Mouse (Mus musculus) MEL (cell line): ENCODE data around the gene Chst15. TPM values are rescaled to one million over a fixed set of nuclear protein-coding genes. Genes with fewer than 3 reads are reported as not detected.

Source experiments
- DNase-seq: peaks from one replicate; pipeline ENCODE4 v3.0.0; 2011; ENCODE audit warnings: low read depth, low spot score
- H3K27ac ChIP-seq: 2 replicates; pipeline ENCODE4 v1.5.1; 2012; ENCODE audit warnings: low read depth, mild to moderate bottlenecking, control low read depth, low read length, moderate library complexity; ENCODE audit not compliant: control insufficient read depth
- H3K27me3 ChIP-seq, 2 experiments: fragments of 150-350 bp in 1 of 2; sonication (generic) in 1 of 2; 2 replicates each; pipeline ENCODE4 v1.6.1; 2012; ENCODE audit warnings: low read length in 2 of 2, mild to moderate bottlenecking in 2 of 2, improper control_type of control experiment in 1 of 2, moderate library complexity in 1 of 2; ENCODE audit not compliant: insufficient read depth in 2 of 2, control insufficient read depth in 1 of 2
- H3K36me3 ChIP-seq, 2 experiments: 2 replicates each; pipeline ENCODE4 v1.6.1; 2012 to 2014; ENCODE audit warnings: low read length in 2 of 2, improper control_type of control experiment in 1 of 2, inconsistent platforms in 1 of 2, mild to moderate bottlenecking in 1 of 2; ENCODE audit not compliant: insufficient read depth in 2 of 2, control insufficient read depth in 1 of 2
- H3K4me1 ChIP-seq, 2 experiments: fragments of 150-350 bp in 1 of 2; sonication (generic) in 1 of 2; 2 replicates each; pipeline ENCODE4 v1.6.1; 2012; ENCODE audit warnings: low read length in 2 of 2, improper control_type of control experiment in 1 of 2, mild to moderate bottlenecking in 1 of 2; ENCODE audit not compliant: insufficient read depth in 2 of 2, control insufficient read depth in 1 of 2
- H3K4me3 ChIP-seq, 2 experiments: fragments of 150-350 bp in 1 of 2; sonication (generic) in 1 of 2; 2 replicates each; pipeline ENCODE4 v1.5.1; 2012; ENCODE audit warnings: low read depth in 2 of 2, low read length in 2 of 2, mild to moderate bottlenecking in 2 of 2, moderate library complexity in 2 of 2, control low read depth in 1 of 2, improper control_type of control experiment in 1 of 2; ENCODE audit not compliant: control insufficient read depth in 1 of 2, insufficient read depth in 1 of 2
- H3K79me2 ChIP-seq: 2 replicates; pipeline ENCODE4 v1.6.1; 2012; ENCODE audit warnings: mild to moderate bottlenecking, low read length, moderate library complexity; ENCODE audit not compliant: control insufficient read depth, poor library complexity, insufficient read depth
- H3K9ac ChIP-seq: 2 replicates; pipeline ENCODE4 v1.6.1; 2012; ENCODE audit warnings: low read depth, mild to moderate bottlenecking, control low read depth, low read length, moderate library complexity; ENCODE audit not compliant: control insufficient read depth, poor library complexity, severe bottlenecking
- H3K9me3 ChIP-seq: fragments of 150-350 bp; sonication (generic); replicated peaks from 2 replicates; pipeline ENCODE4 v1.6.1; 2012; ENCODE audit warnings: mild to moderate bottlenecking, low read length, improper control_type of control experiment, moderate library complexity; ENCODE audit not compliant: insufficient read depth
- E2F4 ChIP-seq: IDR thresholded peaks from 2 replicates; pipeline ENCODE4 v1.6.1; 2011; ENCODE audit warnings: low read depth, low read length, improper control_type of control experiment, borderline replicate concordance
- ETS1 ChIP-seq: IDR thresholded peaks from 2 replicates; pipeline ENCODE4 v1.6.1; 2012; ENCODE audit warnings: low read depth, mild to moderate bottlenecking, inconsistent platforms, low read length, improper control_type of control experiment, moderate library complexity
- GATA1 ChIP-seq: IDR thresholded peaks from 2 replicates; pipeline ENCODE4 v1.6.1; 2011; ENCODE audit warnings: low read depth, low read length, improper control_type of control experiment
- JUND ChIP-seq: IDR thresholded peaks from 2 replicates; pipeline ENCODE4 v1.6.1; 2011; ENCODE audit warnings: low read depth, mild to moderate bottlenecking, improper control_type of control experiment, low read length
- KAT2A ChIP-seq: conservative IDR thresholded peaks from 2 replicates; pipeline ENCODE4 v1.6.1; 2012; ENCODE audit warnings: low read depth, low read length, improper control_type of control experiment, inconsistent platforms
- MAX ChIP-seq: IDR thresholded peaks from 2 replicates; pipeline ENCODE4 v1.6.1; 2011; ENCODE audit warnings: low read length, improper control_type of control experiment
- MAZ ChIP-seq: IDR thresholded peaks from 2 replicates; pipeline ENCODE4 v1.6.1; 2012; ENCODE audit warnings: low read depth, mild to moderate bottlenecking, inconsistent platforms, low read length, improper control_type of control experiment
- MEF2A ChIP-seq: IDR thresholded peaks from 2 replicates; pipeline ENCODE4 v1.6.1; 2014; ENCODE audit warnings: low read depth, mild to moderate bottlenecking, inconsistent platforms, low read length, improper control_type of control experiment; ENCODE audit not compliant: poor library complexity, insufficient replicate concordance, severe bottlenecking; ENCODE audit errors: extremely low read depth
- MXI1 ChIP-seq: IDR thresholded peaks from 2 replicates; pipeline ENCODE4 v1.6.1; 2011; ENCODE audit warnings: mild to moderate bottlenecking, low read depth, low read length, improper control_type of control experiment
- NELFE ChIP-seq: IDR thresholded peaks from 2 replicates; pipeline ENCODE4 v1.6.1; 2011; ENCODE audit warnings: low read depth, low read length, improper control_type of control experiment
- POLR2A ChIP-seq, 2 experiments: IDR thresholded peaks; 2 replicates each; pipeline ENCODE4 v1.6.1; 2011 to 2012; ENCODE audit warnings: low read length in 2 of 2, mild to moderate bottlenecking in 2 of 2, control low read depth in 1 of 2, improper control_type of control experiment in 1 of 2, low read depth in 1 of 2, moderate library complexity in 1 of 2; ENCODE audit not compliant: control insufficient read depth in 1 of 2, insufficient read depth in 1 of 2, poor library complexity in 1 of 2
- RAD21 ChIP-seq: IDR thresholded peaks from 2 replicates; pipeline ENCODE4 v1.6.1; 2011; ENCODE audit warnings: mild to moderate bottlenecking, low read depth, low read length, improper control_type of control experiment
- RCOR1 ChIP-seq: IDR thresholded peaks from 2 replicates; pipeline ENCODE4 v1.6.1; 2012; ENCODE audit warnings: low read depth, mild to moderate bottlenecking, inconsistent platforms, low read length, improper control_type of control experiment
- SIN3A ChIP-seq: IDR thresholded peaks from 2 replicates; pipeline ENCODE4 v1.6.1; 2012; ENCODE audit warnings: low read length, improper control_type of control experiment, inconsistent platforms
- SMC3 ChIP-seq: IDR thresholded peaks from 2 replicates; pipeline ENCODE4 v1.6.1; 2011; ENCODE audit warnings: low read depth, low read length, improper control_type of control experiment
- TCF12 ChIP-seq: IDR thresholded peaks from 2 replicates; pipeline ENCODE4 v1.6.1; 2014; ENCODE audit warnings: low read depth, mild to moderate bottlenecking, inconsistent platforms, low read length, improper control_type of control experiment, moderate library complexity
- UBTF ChIP-seq: IDR thresholded peaks from 2 replicates; pipeline ENCODE4 v1.6.1; 2012; ENCODE audit warnings: low read depth, mild to moderate bottlenecking, inconsistent platforms, low read length, improper control_type of control experiment, moderate library complexity, borderline replicate concordance; ENCODE audit not compliant: insufficient read depth
- ZC3H11A ChIP-seq: IDR thresholded peaks from 2 replicates; pipeline ENCODE4 v1.6.1; 2012; ENCODE audit warnings: low read depth, mild to moderate bottlenecking, inconsistent platforms, low read length, improper control_type of control experiment
- polyA plus RNA-seq, 2 experiments: library from polyadenylated mRNA; stranded (reverse) in 1 of 2; unstranded in 1 of 2; fragments of >175 nt in 1 of 2; fragments of >200 nt in 1 of 2; gene quantifications; 2 replicates each; pipeline versions ENCODE4 v1.2.1 to v1.2.4; 2012; ENCODE audit warnings: low replicate concordance in 2 of 2, low read depth in 1 of 2; ENCODE audit not compliant: insufficient read length in 2 of 2, insufficient read depth in 1 of 2, missing spikeins in 1 of 2
- total RNA-seq: library from RNA; depleted of rRNA; stranded (reverse); fragments of 300-350 nt; gene quantifications from 2 replicates; pipeline ENCODE4 v1.2.3, GENCODE M21; 2012

Chst15 gene
- total and polyA plus RNA-seq, 3 experiments = 14.9 to 18.1 TPM; not detected in 1

DNA sequence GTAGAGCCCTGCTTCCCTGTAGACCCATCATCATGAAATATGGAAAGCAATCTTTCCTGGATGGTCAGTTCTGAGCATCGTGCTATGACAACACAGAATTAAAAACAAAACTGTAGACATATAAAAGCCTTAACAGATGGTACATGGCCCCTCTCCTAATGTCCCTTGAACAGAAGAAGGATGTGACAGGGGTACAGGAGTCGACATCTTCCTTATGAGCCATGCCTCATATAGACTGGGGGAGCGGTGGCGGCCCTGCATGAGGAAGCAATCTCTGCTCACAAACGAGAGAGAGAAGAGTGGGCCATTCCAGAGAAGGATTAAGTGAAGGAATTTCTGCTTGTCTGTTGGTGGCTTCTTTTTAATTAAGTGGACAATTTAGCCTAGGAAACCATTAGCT is 58.8 kb downstream of the Chst15 start:
- no peak overlapping the region for H3K27ac ChIP-seq
- H3K9me3 ChIP-seq = no peaks in the 10 kb centered on the region
- peaks cover 8 to 9% of the 10 kb centered on the region in 2 experiments; a peak in 3 of 4 replicates for H3K4me1 ChIP-seq
- no peak for DNase-seq
- H3K4me3 ChIP-seq = no peak overlapping the region
- H3K9ac ChIP-seq = no peak overlapping the region
- no peaks in the 10 kb centered on the region for H3K27me3 ChIP-seq
- TF ChIP-seq NELFE (no peak), MAX (no peak), UBTF (no peak), MEF2A (no peak), RCOR1 (no peak), TCF12 (no peak), JUND (no peak), RAD21 (no peak), MXI1 (no peak), E2F4 (no peak), GATA1 (no peak), MAZ (no peak), ETS1 (no peak), SIN3A (no peak), SMC3 (no peak)
- TF ChIP-seq, all 39 proteins: peak for 0
- H3K36me3 ChIP-seq = peaks cover 3 to 9% of the 10 kb centered on the region in 2 experiments
- H3K79me2 ChIP-seq = no peaks in the 10 kb centered on the region

DNA sequence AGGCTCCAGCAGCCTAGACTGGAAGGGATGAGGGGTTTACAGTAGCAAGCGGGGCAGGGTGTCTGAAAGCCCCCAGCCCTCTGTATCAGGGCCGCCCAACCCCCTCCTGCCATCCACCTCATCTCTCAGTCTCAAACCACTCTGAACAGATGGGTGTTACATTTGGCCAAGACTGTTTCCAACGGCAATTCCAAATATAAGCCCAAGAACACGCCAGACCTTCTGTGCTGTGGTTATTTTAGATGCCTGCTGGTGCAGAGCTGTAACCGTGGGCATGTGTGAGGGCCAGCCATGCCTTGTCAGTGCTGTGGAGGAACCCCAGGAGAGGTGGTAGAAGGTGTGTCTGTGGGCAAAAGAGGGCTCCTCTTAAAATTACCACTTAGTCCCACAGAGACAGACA is 63.5 kb downstream of the Chst15 start:
- H3K36me3 ChIP-seq = peaks cover 0 to 7% of the 10 kb centered on the region in 2 experiments; a peak in 1 of 4 replicates
- H3K9me3 ChIP-seq = no peaks in the 10 kb centered on the region
- no peak overlapping the region for H3K27ac ChIP-seq
- H3K4me3 ChIP-seq = no peak overlapping the region
- DNase-seq = no peak
- no peaks in the 10 kb centered on the region for H3K27me3 ChIP-seq
- TF ChIP-seq KAT2A = no peak
- TF ChIP-seq ZC3H11A = no peak
- no peak for TF ChIP-seq POLR2A (IDR thresholded peaks at IDR 0.05; ENCODE audit: control insufficient read depth in 1 of 2, insufficient read depth in 1 of 2, low read depth in 1 of 2, low read length in 2 of 2, poor library complexity in 1 of 2)
- TF ChIP-seq TCF12 = no peak
- no peak overlapping the region for H3K9ac ChIP-seq
- H3K79me2 ChIP-seq = no peaks in the 10 kb centered on the region
- H3K4me1 ChIP-seq = no peaks in the 10 kb centered on the region
